Mouse (Mus musculus) heart, embryonic 14.5 days (tissue): Measurements from ENCODE around the gene E330034G19Rik. TPM values are rescaled to one million over a fixed set of nuclear protein-coding genes. Genes with fewer than 3 reads are reported as not detected.

Experiments used
- ATAC-seq: fragments of 200-750 bp; cut with Nextera tagmentation; 2 replicates; pipeline ENCODE4 v1.8.0; 2017; ENCODE audit warnings: low read depth, moderate TSS enrichment; ENCODE audit not compliant: insufficient number of reproducible peaks, insufficient read depth, low FRiP score
- H3K27ac ChIP-seq, 2 experiments: fragments of 200-500 bp in 1 of 2; fragments of 300-500 bp in 1 of 2; sonication (generic) in 1 of 2; replicated peaks in 1 of 2; 2 replicates each; pipeline ENCODE4 v1.5.1; 2012 to 2014; ENCODE audit warnings: low read depth in 2 of 2, low read length in 2 of 2, control low read depth in 1 of 2, mild to moderate bottlenecking in 1 of 2, mixed read lengths in 1 of 2; ENCODE audit not compliant: control insufficient read depth in 1 of 2, insufficient read depth in 1 of 2
- H3K27me3 ChIP-seq: fragments of 300-500 bp; sonication (generic); 2 replicates; pipeline ENCODE4 v1.6.1; 2014; ENCODE audit warnings: mild to moderate bottlenecking, low read length, control low read depth; ENCODE audit not compliant: control insufficient read depth, insufficient read depth
- H3K36me3 ChIP-seq: fragments of 300-500 bp; sonication (generic); 2 replicates; pipeline ENCODE4 v1.6.1; 2014; ENCODE audit warnings: mild to moderate bottlenecking, control low read depth, low read length, mixed read lengths; ENCODE audit not compliant: control insufficient read depth, insufficient read depth
- H3K4me1 ChIP-seq, 2 experiments: fragments of 200-500 bp in 1 of 2; fragments of 300-500 bp in 1 of 2; sonication (generic) in 1 of 2; 2 replicates each; pipeline ENCODE4 v1.6.1; 2012 to 2014; ENCODE audit warnings: low read length in 2 of 2, control low read depth in 1 of 2, mixed read lengths in 1 of 2; ENCODE audit not compliant: control insufficient read depth in 2 of 2, insufficient read depth in 2 of 2
- H3K4me2 ChIP-seq: fragments of 300-500 bp; sonication (generic); 2 replicates; pipeline ENCODE4 v1.6.1; 2014; ENCODE audit warnings: mild to moderate bottlenecking, low read length
- H3K4me3 ChIP-seq, 2 experiments: fragments of 200-500 bp in 1 of 2; fragments of 300-500 bp in 1 of 2; sonication (generic) in 1 of 2; 2 replicates each; pipeline ENCODE4 v1.5.1; 2012 to 2014; ENCODE audit warnings: low read length in 2 of 2, mild to moderate bottlenecking in 2 of 2, control low read depth in 1 of 2, low read depth in 1 of 2, moderate library complexity in 1 of 2; ENCODE audit not compliant: control insufficient read depth in 1 of 2, insufficient read depth in 1 of 2
- H3K9ac ChIP-seq: fragments of 300-500 bp; sonication (generic); 2 replicates; pipeline ENCODE4 v1.6.1; 2014; ENCODE audit warnings: mild to moderate bottlenecking, low read length
- H3K9me3 ChIP-seq: fragments of 300-500 bp; sonication (generic); 2 replicates; pipeline ENCODE4 v1.6.1; 2016; ENCODE audit warnings: low read length, control low read depth; ENCODE audit not compliant: control insufficient read depth
- WGBS: fragments of 180-500 bp; shearing (Covaris S2); extraction: QIAGEN DNeasy Blood & Tissue Kit; methylation state at CpG from one replicate; pipeline ENCODE4 v1.1.7; 2014; 5-methylcytosine and 5-hydroxymethylcytosine counted together
- polyA plus RNA-seq: library from polyadenylated mRNA; unstranded; fragments of >200 nt; fragmentation: Nextera tagmentation; extraction: Ambion mirVana; gene quantifications from 2 replicates; pipeline ENCODE4 v1.2.1, GENCODE M21; 2014

E330034G19Rik gene
- polyA plus RNA-seq, 1 experiment from 2014 or later, result not detected

- no peak for ATAC-seq
- Histone ChIP-seq H3K9me3 (no peaks in the 10 kb centered on the region), H3K4me2 (no peak overlapping the region), H3K27me3 (no peaks in the 10 kb centered on the region), H3K36me3 (no peaks in the 10 kb centered on the region), H3K27ac (no peak overlapping the region), H3K4me3 (no peak overlapping the region), H3K4me1 (no peaks in the 10 kb centered on the region; a peak in 1 of 4 replicates), H3K9ac (no peak overlapping the region)
- WGBS, result 67% methylated on average over 4 of the region's 4 CpGs
Observed at GRCm38 (mm10) chr14:24260391-24260790, 32.6 kb upstream of the E330034G19Rik start.

DNA sequence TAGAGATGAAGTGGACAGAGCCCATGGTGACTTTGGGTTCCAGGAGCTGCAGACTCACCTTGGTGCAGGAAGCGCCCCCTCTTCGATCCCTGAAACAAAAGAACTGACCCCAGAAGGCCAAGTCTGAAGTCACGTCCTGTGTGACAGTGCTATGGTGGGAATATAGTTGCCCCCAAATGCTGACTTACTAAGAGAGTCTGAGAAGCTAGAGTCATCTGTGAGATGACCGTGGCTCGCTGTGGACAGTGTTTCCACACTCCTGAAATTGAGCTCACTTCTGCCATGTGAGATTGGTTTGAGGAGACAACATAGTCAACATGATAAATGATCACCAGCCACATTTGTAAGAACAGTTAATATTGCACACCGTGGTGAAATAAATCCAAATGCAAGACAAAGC, 30.6 kb upstream of the E330034G19Rik start:
- Histone ChIP-seq H3K36me3 (no peaks in the 10 kb centered on the region), H3K4me2 (no peak overlapping the region), H3K4me3 (no peak overlapping the region), H3K9ac (no peak overlapping the region), H3K27me3 (no peaks in the 10 kb centered on the region), H3K27ac (no peak overlapping the region), H3K9me3 (no peaks in the 10 kb centered on the region), H3K4me1 (no peaks in the 10 kb centered on the region; a peak in 1 of 4 replicates)
- no peak for ATAC-seq
- WGBS, result 84% methylated on average over 6 of the region's 6 CpGs

GRCm38 (mm10) chr14:24262915-24263314, 30.1 kb upstream of the E330034G19Rik start:
- Histone ChIP-seq H3K36me3 (no peaks in the 10 kb centered on the region), H3K9ac (no peak overlapping the region), H3K4me3 (no peak overlapping the region), H3K4me1 (no peaks in the 10 kb centered on the region; a peak in 1 of 4 replicates), H3K9me3 (no peaks in the 10 kb centered on the region), H3K27ac (no peak overlapping the region), H3K4me2 (no peak overlapping the region), H3K27me3 (no peaks in the 10 kb centered on the region)
- ATAC-seq, result no peak
- 76% methylated on average over 2 of the region's 2 CpGs for WGBS

- 77% methylated on average over 1 of the region's 1 CpGs for WGBS
- H3K4me2 ChIP-seq, result no peak overlapping the region
- no peak overlapping the region for H3K4me3 ChIP-seq
- H3K9ac ChIP-seq, result no peak overlapping the region
- H3K9me3 ChIP-seq, result no peaks in the 10 kb centered on the region
- ATAC-seq, result no peak
- H3K4me1 ChIP-seq, result no peaks in the 10 kb centered on the region
- H3K27me3 ChIP-seq, result no peaks in the 10 kb centered on the region; the same call in 1 of the 2 replicates
- H3K27ac ChIP-seq, result no peak overlapping the region
- no peaks in the 10 kb centered on the region for H3K36me3 ChIP-seq
Observed at GRCm38 (mm10) chr14:24269571-24269970, 23.4 kb upstream of the E330034G19Rik start.

DNA sequence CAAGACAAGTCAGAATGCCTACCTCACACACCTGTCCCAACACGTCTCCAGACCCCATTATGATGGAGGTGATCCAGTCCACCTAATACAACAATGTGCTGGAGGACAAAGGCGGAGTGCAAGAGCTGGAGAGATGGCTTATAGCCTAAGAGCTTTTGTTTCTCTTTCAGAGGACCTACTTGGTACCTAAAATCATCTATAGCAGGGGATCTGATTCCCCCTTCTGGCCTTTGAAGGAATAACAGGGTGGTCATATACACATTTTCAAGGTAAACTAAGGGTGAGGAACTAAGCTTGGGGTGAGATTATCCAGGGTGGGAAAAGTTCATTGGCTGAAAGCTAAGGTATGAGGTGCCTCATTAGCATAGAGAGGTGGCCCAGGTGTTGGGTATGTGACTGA, 19.4 kb upstream of the E330034G19Rik start:
- no peak for ATAC-seq
- H3K27ac ChIP-seq, result no peak overlapping the region
- no peak overlapping the region for H3K4me3 ChIP-seq
- H3K9me3 ChIP-seq, result no peaks in the 10 kb centered on the region
- WGBS, result 63% methylated on average over 2 of the region's 2 CpGs
- H3K27me3 ChIP-seq, result no peaks in the 10 kb centered on the region; the same call in 1 of the 2 replicates
- H3K4me2 ChIP-seq, result no peak overlapping the region
- H3K9ac ChIP-seq, result no peak overlapping the region
- no peaks in the 10 kb centered on the region for H3K4me1 ChIP-seq
- H3K36me3 ChIP-seq, result no peaks in the 10 kb centered on the region

GRCm38 (mm10) chr14:24275534-24275933, 17.5 kb upstream of the E330034G19Rik start:
- ATAC-seq, result no peak
- no peak overlapping the region for H3K4me2 ChIP-seq
- 19% methylated on average over 2 of the region's 2 CpGs for WGBS

GRCm38 (mm10) chr14:24281278-24281677, 11.7 kb upstream of the E330034G19Rik start:
- 60% methylated on average over 4 of the region's 4 CpGs for WGBS
- Histone ChIP-seq H3K9ac (no peak overlapping the region), H3K4me1 (no peaks in the 10 kb centered on the region; a peak in 1 of 4 replicates), H3K36me3 (no peaks in the 10 kb centered on the region), H3K27me3 (no peaks in the 10 kb centered on the region), H3K4me3 (no peak overlapping the region), H3K9me3 (no peaks in the 10 kb centered on the region), H3K27ac (no peak overlapping the region), H3K4me2 (no peak overlapping the region)
- ATAC-seq, result no peak

More at GRCm38 (mm10) chr14:24275534-24275933, 17.5 kb upstream of the E330034G19Rik start:
- no peak overlapping the region for H3K27ac ChIP-seq
- H3K27me3 ChIP-seq, result no peaks in the 10 kb centered on the region; the same call in 1 of the 2 replicates
- H3K4me1 ChIP-seq, result no peaks in the 10 kb centered on the region
- H3K9ac ChIP-seq, result no peak overlapping the region
- H3K4me3 ChIP-seq, result no peak overlapping the region
- no peaks in the 10 kb centered on the region for H3K9me3 ChIP-seq
- H3K36me3 ChIP-seq, result no peaks in the 10 kb centered on the region

- Histone ChIP-seq H3K4me1 (no peaks in the 10 kb centered on the region; a peak in 1 of 4 replicates), H3K4me2 (no peak overlapping the region), H3K27ac (no peak overlapping the region), H3K9me3 (no peaks in the 10 kb centered on the region), H3K27me3 (no peaks in the 10 kb centered on the region), H3K36me3 (no peaks in the 10 kb centered on the region), H3K9ac (no peak overlapping the region), H3K4me3 (no peak overlapping the region)
- WGBS, result 67% methylated on average over 3 of the region's 3 CpGs
- no peak for ATAC-seq
Observed at GRCm38 (mm10) chr14:24282276-24282675, 10.7 kb upstream of the E330034G19Rik start.
